Mouse (Mus musculus) retina, postnatal 1 day (tissue): Measurements from ENCODE around the gene Dcxr.

Experiments
- DNase-seq: peaks from one replicate; pipeline ENCODE4 v3.0.0-alpha.2; 2012

The Dcxr gene

GRCm38 (mm10) chr11:120728530-120729240, 1.6 kb upstream of the Dcxr start:
- no peak for DNase-seq

DNA sequence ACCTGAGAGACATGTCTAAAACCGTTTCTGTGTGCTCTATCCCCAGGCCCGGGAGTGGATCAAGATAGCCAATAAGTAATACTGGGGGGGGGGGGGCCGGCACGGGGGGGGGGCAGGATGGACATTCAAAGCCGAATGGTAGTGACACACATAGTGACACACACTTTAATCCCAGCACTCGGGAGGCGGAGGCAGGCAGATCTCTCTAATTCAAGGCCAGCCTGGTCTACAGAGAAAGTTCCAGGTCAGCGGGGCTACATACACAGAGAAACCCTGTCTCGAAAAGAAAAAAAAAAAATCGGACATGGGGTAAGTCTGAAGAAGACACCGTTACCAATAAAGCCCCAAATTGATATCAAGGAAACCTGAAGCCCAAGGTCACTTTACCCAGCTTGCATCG, 483 bp upstream of the Dcxr start:
- DNase-seq: no peak

- no peak for DNase-seq
These were observed 575 bp downstream of the Dcxr start for GRCm38 (mm10) chr11:120726243-120727168.

GRCm38 (mm10) chr11:120723509-120723908, 3.6 kb downstream of the Dcxr start:
- no peak for DNase-seq

DNA sequence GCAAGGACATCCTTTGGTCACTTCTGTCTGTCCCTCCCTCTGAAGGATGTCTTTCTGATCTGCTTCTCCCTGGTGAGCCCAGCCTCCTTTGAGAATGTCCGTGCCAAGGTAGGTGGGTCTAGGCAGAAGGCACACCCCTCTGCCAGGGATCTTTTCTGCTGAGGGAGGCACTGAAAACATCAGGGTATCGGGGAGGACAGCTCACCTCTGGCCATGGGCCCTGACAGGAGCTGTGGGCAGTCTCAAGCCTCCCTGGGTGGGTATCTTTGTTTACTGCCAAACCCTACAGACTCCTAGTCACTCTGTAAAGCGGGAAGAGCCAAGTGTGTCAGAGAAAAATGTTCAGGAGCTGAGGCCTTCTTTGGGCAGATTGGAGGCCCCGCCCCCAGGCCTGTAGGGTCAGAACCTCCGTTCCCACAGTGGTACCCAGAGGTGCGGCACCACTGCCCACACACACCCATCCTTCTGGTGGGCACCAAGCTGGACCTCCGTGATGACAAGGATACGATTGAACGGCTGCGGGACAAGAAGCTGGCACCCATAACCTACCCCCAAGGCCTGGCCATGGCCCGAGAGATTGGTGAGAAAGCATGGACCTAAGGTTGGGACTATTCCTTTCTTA, 4.2 kb downstream of the Dcxr start:
- no peak for DNase-seq

GRCm38 (mm10) chr11:120722067-120722630, 4.9 kb downstream of the Dcxr start:
- peak; percentile 33 for DNase-seq

DNA sequence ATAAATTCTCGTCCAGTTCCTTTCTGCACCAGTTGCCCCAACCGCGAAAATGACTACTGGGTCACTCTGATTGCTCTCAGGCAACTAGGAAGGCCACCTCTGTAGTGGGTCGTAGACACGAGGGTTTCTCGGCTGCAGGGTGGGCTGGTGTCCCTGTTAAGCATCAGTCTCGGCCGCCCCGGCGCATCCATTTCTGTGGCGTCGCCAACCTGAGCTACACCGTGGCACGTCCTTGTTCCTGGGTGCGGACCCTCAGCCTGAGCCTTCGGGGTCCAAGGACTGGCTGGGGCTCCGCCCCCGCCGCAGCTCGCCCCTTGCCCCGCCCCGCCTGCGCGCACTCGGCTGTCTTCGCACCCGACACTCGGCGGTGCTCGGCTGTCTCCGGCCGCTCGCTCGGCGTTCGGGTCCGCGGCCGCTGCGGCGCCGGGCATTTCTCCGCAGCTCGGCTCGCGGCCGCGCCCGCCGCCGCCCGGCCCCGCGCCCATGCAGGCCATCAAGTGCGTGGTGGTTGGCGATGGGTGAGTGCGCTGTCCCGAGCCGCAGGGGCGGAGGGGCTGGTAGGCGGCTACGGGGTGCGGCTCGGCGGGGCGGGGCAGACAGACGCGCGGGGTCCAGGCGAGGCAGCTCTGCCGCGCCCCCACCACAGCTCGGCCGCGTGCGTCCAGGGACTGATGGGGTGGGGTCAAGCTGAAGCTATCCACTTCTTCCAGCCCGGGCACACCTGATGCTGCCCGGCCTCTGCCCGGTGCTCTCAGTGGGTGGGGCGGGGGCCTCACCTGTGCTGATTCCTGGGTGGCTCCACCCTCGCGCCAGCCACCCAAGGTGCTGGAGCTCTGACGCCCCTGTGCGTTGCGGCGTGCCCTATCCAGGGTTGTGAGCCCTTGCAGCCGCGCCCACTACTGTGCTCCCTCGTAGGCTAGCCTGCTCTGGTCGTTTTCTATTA, 5.7 kb downstream of the Dcxr start, which contains the start of gene Rac3:
Gene Rac3, plus strand, starts transcription at position 347 of the 943 bp plus-strand sequence.
- peak; percentile 82 for DNase-seq

DNA sequence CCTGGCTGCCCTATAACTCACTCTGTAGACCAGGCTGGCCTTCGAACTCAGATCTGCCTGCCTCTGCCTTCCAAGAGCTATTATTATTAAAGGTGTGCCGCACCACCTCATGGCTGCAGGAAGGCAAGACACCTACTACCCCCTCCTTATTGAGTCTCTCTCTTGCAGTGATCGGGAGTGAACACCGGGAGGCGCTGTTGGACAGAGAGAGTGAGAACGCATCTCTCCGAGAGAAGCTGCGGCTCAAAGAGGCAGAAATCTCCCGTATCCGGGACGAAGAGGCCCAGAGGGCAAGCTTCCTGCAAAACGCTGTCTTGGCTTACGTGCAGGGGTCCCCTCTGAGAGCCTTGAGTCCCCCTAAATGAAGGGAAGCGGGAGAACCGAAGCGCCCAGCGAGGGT, 6.6 kb downstream of the Dcxr start:
- peak; percentile 94 for DNase-seq

DNA sequence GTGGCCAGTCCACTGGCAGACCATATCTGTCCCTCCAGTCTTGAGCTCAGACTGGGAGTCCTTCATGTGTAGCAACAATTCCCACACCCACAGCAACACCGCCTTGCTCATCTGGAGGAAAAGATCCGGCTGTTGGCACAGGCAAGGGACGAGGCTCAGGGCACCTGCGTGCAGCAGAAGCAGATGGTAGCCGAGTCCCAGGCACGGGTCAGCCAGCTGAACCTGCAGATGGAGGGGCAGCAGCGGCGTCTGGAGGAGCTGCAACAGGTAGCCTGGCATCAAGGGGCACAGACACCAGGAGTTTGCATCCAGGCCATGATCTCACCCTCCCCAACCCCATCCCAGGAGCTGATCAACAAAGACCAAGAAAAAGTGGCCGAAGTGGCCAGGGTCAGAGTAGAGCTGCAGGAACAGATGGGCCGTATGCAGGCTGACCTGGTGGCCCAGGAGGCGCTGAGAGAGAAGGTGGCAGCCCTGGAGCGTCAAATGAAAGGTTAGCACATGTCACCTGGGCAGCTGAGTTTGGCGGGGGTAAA, 7.2 kb downstream of the Dcxr start:
- no peak for DNase-seq

GRCm38 (mm10) chr11:120719242-120719641, 7.8 kb downstream of the Dcxr start:
- no peak for DNase-seq

DNA sequence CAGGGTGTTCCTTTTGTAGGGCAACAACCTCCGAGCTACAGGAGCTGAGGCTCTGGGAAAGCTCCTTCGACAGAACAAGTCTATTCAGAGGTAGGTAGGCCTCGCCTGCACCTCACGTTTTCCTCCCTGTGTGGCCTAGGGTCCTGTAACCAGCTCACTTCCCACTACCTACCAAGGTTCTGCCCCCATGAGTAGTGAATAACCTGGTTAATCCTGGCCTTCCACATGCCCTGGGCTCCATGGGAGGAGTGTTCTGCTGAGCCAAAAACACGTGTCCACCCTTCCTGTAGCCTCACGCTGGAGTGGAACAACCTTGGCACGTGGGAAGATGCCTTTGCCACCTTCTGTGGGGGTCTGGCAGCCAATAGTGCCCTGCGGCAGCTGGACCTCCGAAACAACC, 11.9 kb downstream of the Dcxr start:
- no peak for DNase-seq

DNA sequence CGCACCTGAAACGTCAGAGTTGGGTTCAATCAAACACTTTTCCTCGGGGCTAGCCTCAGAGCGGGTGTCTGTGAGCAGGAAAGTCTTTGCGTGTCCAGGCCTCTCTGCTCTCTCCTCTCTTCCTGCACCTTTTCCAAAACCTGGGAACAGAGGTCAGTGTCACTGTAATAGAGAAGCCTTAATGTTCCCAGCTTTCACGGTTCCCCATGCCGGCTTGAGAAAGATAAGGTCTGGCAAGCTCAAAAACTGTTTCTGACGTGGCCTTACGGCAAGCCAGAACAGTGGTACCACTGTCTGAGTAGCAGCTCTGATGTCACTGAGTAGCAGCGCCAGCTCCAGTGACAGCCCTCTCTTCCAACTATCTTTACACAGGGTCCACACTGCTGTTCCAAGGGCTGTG, 12.5 kb downstream of the Dcxr start:
- no peak for DNase-seq

DNA sequence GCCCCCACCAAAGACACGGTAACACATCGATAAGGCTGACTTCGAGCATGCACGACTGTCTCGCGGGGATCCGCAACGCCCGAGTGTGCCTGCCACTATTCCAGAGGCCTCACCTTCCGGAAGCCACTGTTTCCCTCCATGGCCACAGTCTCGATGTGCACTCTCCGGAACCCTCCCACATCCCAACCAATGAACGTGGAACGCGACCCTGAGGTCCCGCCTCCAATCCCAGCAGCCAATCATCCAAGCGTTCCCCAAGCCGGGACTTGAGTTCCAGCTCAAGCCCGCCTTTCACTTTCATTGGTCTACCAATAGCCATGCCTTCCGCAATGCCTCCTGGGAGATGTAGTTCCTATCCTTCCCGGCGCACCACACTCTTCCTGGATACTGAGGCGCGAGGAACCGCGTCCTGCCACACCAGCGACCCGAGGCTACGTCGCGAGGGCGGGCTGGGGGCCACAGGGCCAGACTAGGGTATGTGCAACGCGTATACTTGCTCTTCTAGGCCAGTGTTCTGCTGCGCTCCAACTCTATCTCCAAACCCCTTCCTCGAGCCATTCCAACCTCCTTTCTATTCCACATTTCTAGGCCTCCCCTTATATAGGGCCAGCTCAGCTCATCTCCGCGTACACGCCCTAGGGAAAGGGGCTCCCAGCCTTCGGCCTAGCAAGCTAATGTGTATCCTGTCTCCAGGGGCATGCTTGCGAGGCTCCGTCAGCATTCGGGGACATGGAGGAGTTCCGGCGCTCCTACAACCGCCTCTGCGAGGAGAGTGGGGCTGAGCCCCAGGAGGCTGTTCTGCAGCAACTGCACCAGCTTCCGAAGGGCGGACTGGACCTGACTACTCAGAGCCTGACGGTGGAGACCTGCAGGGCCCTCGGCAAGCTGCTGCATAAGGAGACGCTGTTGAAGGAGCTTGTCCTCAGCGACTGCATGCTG, 13.2 kb downstream of the Dcxr start, which contains the start of the genes Cenpx and Lrrc45:
Gene Cenpx, minus strand, starts transcription at position 159 of the 939 bp plus-strand sequence.
Gene Lrrc45, plus strand, starts transcription at position 346 of the 939 bp plus-strand sequence.
- DNase-seq: peak; percentile 99

DNA sequence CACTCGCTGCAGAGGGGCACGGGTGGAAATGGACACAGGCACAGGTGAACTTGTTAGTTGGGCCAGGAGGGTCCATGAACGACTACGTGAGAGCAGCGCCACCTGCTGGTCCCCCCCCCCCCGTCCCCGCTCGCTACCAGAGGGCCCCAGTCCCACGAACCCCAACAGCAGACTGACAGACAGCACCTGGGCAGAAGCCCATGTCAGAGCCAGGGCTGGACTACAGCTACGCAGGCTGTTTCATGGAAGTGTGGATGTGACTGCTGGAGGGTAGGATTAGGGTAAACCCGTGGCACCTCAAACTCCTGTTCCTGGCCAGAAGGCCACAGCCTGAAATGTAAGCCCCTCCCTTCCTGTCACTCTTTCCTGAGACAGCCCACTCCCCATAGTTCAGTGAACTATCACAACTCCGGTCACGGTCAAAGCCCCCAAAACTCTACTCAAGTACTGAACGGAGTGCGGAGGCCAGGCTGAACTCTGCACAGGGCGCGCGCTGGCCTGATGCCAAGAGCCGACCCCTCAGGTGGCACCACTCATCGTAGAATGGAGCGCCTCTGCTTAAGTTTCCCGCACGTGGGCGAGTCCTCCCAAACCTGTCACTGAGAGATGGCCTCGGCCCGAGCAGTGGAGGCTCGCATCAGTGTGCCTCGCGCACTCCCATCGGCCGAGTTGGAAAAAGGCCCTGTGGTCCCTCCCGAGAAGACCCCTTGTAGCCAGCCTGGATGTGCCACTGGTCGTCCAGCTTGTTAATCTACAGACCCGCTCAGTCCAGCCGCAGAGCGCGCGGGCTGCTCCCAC, 14.1 kb downstream of the Dcxr start:
- DNase-seq: peak; percentile 73

- no peak for DNase-seq
These were observed 15.0 kb downstream of the Dcxr start for GRCm38 (mm10) chr11:120711980-120712604.

DNA sequence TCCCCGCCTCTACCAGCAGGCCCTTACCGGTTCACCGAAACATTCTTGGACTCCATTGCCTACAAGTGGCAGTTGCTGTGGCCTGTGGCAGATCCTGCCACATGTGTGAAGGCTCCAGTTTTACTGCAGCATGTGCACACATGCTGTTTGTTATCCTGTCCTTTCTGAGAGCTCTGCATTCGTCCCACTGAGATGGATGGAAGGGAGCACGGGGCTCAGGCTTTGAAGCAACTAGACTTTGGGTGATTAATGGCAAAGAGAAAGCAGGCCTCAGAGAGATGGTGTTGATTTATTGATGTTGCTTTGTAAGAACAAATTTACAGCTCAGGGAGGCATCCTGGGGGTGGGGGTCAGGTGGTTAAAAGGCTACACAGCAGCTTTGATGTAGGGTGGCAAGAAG, 16.4 kb downstream of the Dcxr start:
- DNase-seq: no peak

GRCm38 (mm10) chr11:120709551-120709950, 17.5 kb downstream of the Dcxr start:
- no peak for DNase-seq

DNA sequence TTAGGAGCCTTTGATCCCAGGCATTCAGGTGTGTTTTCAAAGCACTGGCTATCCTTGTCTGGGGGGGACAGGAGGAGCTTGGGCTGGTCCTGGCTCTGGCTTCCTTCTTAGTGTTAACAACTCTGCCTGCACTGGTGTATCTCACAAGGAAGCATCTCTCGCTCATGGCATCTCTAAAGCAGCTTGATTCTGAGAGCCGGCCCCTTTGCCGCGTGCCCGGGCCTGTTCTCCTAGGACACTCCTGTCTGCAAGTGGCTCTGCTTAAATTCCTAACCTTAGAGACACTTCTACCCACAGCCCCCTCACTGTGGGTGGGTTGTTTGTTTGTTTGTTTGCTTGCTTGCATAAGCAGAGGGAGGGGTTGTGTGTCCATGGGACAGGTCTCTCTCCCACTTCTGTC, 19.1 kb downstream of the Dcxr start:
- DNase-seq: no peak

DNA sequence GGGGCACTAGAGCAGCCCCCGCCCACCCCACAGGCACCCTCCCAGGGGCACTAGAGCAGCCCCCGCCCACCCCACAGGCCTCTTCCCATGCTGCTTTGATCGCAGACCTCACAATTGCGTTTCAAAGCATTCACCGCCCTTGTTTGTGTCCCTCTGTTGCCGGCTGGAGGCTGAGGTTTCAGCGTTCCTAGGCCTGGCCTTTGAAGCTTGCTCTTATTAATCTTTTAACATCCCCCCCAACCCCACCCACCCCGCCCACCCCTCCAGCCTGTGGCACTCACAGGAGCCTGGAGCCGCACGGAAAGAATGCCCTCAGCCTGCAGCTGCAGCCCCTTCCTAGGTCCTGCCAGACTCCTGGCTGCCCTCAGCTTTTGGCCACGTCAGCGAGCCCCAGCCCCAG, 19.9 kb downstream of the Dcxr start:
- peak; percentile 53 for DNase-seq
